Mouse (Mus musculus) forebrain, embryonic 13.5 days (tissue): ENCODE measurements around the gene Map4k5. TPM values are rescaled to one million over a fixed set of nuclear protein-coding genes. Genes with fewer than 3 reads are reported as not detected.
A peak's percentile ranks its signal among the peaks of the same experiment; 100 is the strongest.

Source experiments
- ATAC-seq: fragments of 200-750 bp; cut with Nextera tagmentation; 2 replicates; pipeline ENCODE4 v1.8.0; 2017
- H3K27ac ChIP-seq: fragments of 300-500 bp; sonication (generic); 2 replicates; pipeline ENCODE4 v1.5.1; 2015; ENCODE audit warnings: inconsistent platforms, mild to moderate bottlenecking, moderate library complexity
- H3K27me3 ChIP-seq: fragments of 300-500 bp; sonication (generic); 2 replicates; pipeline ENCODE4 v1.6.1; 2015; ENCODE audit warnings: mild to moderate bottlenecking, inconsistent platforms
- H3K36me3 ChIP-seq: fragments of 300-500 bp; sonication (generic); 2 replicates; pipeline ENCODE4 v1.6.1; 2015; ENCODE audit warnings: mild to moderate bottlenecking, inconsistent platforms; ENCODE audit not compliant: poor library complexity, severe bottlenecking
- H3K4me1 ChIP-seq: fragments of 300-500 bp; sonication (generic); 2 replicates; pipeline ENCODE4 v1.6.1; 2015; ENCODE audit warnings: inconsistent platforms
- H3K4me2 ChIP-seq: fragments of 300-500 bp; sonication (generic); 2 replicates; pipeline ENCODE4 v1.6.1; 2015; ENCODE audit warnings: inconsistent platforms, mild to moderate bottlenecking, moderate library complexity
- H3K4me3 ChIP-seq: fragments of 300-500 bp; sonication (generic); 2 replicates; pipeline ENCODE4 v1.5.1; 2015; ENCODE audit warnings: mild to moderate bottlenecking, inconsistent platforms
- H3K9ac ChIP-seq: fragments of 300-500 bp; sonication (generic); 2 replicates; pipeline ENCODE4 v1.6.1; 2015; ENCODE audit warnings: mild to moderate bottlenecking, inconsistent platforms
- H3K9me3 ChIP-seq: fragments of 300-500 bp; sonication (generic); replicated peaks from 2 replicates; pipeline ENCODE4 v1.6.1; 2016; ENCODE audit warnings: inconsistent platforms
- WGBS: fragments of 180-500 bp; shearing (Covaris S2); methylation state at CpG from one replicate; pipeline ENCODE4 v1.1.7; 2015; 5-methylcytosine and 5-hydroxymethylcytosine counted together
- polyA plus RNA-seq: library from polyadenylated mRNA; unstranded; fragments of >200 nt; fragmentation: Nextera tagmentation; extraction: Ambion mirVana; gene quantifications from 2 replicates; pipeline ENCODE4 v1.2.1, GENCODE M21; 2015

Gene Map4k5
- polyA plus RNA-seq, 1 experiment from 2014 or later, result 24.2 TPM

DNA sequence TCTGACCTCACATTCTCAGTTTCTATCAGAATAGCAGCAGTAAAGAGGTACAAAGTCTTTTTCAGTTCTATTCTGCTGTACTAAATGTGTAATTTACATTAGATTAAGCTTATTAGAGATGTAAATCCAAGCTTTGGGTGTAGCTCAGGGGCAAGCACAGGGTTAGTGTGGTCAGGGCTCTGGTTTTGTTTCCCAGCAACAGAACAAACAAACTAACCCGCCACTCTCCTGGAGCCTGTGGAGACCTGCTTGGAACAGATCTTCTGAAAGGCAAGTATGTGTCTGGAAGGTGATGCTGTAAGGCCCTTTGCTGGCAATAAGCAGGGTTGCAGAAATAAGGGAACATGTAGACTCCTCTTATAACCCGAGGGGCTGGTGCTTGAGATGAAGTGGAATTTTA is 64.8 kb downstream of the Map4k5 start:
- 54% methylated on average over 2 of the region's 2 CpGs for WGBS
- Histone ChIP-seq H3K4me3 (no peak overlapping the region), H3K27me3 (no peaks in the 10 kb centered on the region), H3K9ac (no peak overlapping the region), H3K9me3 (no peaks in the 10 kb centered on the region), H3K4me1 (0 out of 2 replicates have a peak, but pooled peaks cover 5% of the 10 kb centered on the region), H3K27ac (no peak overlapping the region), H3K4me2 (no peak overlapping the region), H3K36me3 (peaks cover 52% of the 10 kb centered on the region)
- no peak for ATAC-seq

DNA sequence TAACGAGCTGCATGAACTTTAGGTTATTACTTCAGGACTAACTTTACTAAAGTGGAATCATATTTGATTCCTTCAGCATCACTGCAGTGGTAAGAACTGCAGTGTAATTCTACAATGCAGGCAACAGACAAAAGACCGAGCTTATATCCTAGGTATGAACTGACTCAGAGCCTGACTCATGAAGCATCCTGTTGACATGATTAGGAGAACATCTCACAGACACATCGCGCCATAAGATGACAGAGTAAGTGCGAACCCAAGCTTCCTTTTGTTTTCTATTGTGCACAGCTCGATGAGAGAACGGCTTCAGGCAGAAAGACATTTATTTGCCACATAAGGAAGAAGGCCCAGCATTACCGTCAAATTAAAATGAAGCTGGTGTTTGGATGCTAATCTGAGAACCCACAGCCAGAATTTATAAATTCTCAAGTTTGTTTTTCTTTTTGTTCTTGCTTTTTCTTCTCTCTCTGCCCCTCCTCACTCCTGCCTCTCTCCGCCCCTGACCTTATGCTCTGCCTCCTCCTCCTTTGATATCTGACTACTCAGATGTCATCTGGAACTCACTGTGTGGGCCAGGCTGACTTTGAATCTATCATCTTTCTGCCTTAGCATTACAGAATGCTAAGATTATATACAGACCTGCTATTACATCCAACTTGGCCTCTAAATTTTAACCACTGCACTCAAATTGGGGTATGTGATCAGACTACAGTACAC is 68.0 kb downstream of the Map4k5 start:
- Histone ChIP-seq H3K9me3 (no peaks in the 10 kb centered on the region), H3K4me3 (no peak overlapping the region), H3K4me1 (0 out of 2 replicates have a peak, but pooled peaks cover 5% of the 10 kb centered on the region), H3K4me2 (no peak overlapping the region), H3K36me3 (peaks cover 74% of the 10 kb centered on the region), H3K9ac (no peak overlapping the region), H3K27ac (no peak overlapping the region), H3K27me3 (no peaks in the 10 kb centered on the region)
- no peak for ATAC-seq
- WGBS, result 83% methylated on average over 9 of the region's 9 CpGs

DNA sequence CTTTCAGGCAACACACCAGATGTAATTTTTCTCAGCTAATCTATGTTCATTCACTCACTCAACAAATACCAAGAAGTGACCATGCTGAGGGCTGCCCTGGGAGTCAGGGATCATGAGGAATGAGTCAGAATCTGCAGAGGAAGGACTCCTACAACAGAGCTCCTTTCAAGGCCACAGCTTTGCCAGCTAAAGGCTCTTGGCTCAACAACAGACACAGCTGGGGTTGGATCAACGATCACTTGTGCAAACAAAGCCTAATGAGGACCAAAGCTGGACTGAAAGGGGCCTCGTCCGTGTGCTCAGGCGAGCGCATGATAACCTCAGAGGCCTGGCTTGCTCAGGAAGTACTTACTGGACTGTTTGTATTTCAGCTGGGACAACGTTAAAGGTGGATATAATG is 78.7 kb downstream of the Map4k5 start:
- Histone ChIP-seq H3K4me2 (no peak overlapping the region), H3K4me1 (peaks cover 13% of the 10 kb centered on the region), H3K27me3 (no peaks in the 10 kb centered on the region), H3K9ac (no peak overlapping the region), H3K36me3 (peaks cover 72% of the 10 kb centered on the region), H3K27ac (peak overlapping the region; percentile 3; the same call in 1 of the 2 replicates), H3K4me3 (no peak overlapping the region), H3K9me3 (no peaks in the 10 kb centered on the region)
- ATAC-seq, result no peak
- 7% methylated on average over 6 of the region's 6 CpGs for WGBS

DNA sequence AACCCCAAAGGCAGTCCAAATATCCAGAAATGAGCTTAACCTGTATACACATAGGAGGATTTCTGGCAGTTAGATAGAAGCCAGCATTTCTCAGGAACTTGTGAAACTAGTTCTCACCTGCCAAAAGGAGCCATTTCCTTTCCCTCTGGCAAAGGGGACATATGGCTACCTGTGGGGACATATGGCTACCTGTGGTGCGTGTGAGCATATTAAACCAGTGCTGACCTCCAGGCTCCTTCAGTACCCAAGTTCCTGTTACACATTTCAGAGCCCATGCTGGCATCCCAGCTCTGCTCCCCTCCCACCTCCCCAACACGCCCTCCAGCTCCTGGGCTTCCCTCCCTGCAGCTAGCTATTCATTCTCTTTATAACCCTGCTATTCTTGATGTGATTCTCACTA is 79.4 kb downstream of the Map4k5 start:
- Histone ChIP-seq H3K4me3 (no peak overlapping the region), H3K36me3 (peaks cover 78% of the 10 kb centered on the region), H3K9ac (no peak overlapping the region), H3K27me3 (no peaks in the 10 kb centered on the region), H3K4me2 (no peak overlapping the region), H3K27ac (no peak overlapping the region), H3K9me3 (no peaks in the 10 kb centered on the region), H3K4me1 (peaks cover 13% of the 10 kb centered on the region)
- 39% methylated on average over 2 of the region's 2 CpGs for WGBS
- ATAC-seq, result no peak

DNA sequence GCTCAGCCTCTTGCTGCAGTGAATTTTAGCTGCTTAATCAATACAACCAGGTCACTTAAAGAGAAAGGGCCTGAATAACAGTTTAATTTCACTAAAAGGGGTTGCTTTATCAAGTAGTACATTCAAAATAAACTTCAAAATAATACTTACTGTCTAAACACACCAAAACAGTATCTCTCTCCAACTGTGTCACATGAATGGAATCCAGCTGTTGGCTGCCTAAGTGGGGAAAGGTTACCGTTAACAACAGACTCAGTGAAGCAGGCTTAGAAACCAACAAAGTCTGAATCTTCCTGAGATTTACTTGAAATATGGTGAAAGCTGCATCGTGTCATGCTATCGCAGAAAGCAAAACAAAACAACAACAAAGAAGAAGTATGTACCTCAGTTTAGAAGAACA is 80.0 kb downstream of the Map4k5 start:
- Histone ChIP-seq H3K27ac (no peak overlapping the region), H3K27me3 (no peaks in the 10 kb centered on the region), H3K4me1 (peaks cover 13% of the 10 kb centered on the region), H3K4me2 (no peak overlapping the region), H3K9ac (no peak overlapping the region), H3K9me3 (no peaks in the 10 kb centered on the region), H3K4me3 (no peak overlapping the region), H3K36me3 (peaks cover 79% of the 10 kb centered on the region)
- no peak for ATAC-seq
- WGBS, result 60% methylated on average over 3 of the region's 3 CpGs

DNA sequence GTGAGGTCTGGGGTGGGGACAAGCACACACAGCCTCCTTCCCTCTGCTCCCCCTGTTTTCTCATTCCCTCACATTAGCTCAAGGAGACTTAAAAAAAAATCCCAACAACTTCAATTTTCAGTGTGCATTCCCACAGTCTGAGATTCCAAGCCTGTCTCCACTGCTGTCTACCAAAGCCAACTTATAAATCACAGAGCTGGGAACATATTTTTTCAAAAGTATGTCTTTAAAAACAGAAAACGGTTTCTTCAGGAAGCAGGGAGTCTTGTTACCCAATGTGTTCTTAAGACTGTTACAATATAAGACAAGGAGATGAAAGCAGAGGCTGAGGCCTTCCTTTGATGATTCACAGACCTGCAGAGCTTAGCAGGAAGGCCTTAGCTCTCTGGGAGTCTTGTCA is 81.0 kb downstream of the Map4k5 start:
- no peak for ATAC-seq

DNA sequence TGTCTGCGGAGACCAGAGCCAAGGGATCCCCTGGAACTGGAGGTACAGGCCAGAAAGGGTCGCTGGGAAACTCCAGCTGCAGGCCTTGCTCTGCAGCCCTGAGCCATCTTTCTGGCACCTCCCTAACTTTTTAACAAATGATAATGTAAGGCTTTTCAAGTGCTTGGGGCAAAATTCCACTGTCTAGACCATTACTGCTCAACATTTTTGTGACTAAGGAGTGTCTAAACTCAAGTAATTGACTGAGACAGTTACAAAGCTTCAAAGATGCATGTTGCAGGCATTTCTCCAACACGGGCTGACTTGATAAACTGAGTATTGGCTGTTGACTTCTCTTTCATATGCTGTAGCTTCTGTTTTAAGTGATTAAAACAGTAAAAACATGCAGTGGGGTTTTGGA is 83.6 kb downstream of the Map4k5 start:
- H3K27ac ChIP-seq, result no peak overlapping the region
- peaks cover 70% of the 10 kb centered on the region for H3K36me3 ChIP-seq
- no peaks in the 10 kb centered on the region for H3K27me3 ChIP-seq
- no peak overlapping the region for H3K4me3 ChIP-seq
- no peaks in the 10 kb centered on the region for H3K9me3 ChIP-seq
- H3K4me1 ChIP-seq, result peaks cover 9% of the 10 kb centered on the region
- no peak overlapping the region for H3K4me2 ChIP-seq
- whole genome bisulfite sequencing, result 85% methylated on average over 3 of the region's 3 CpGs
- no peak for ATAC-seq
- H3K9ac ChIP-seq, result no peak overlapping the region

More for the DNA sequence above, 81.0 kb downstream of the Map4k5 start:
- Histone ChIP-seq H3K27ac (peak overlapping the region; percentile 19; the same call in 1 of the 2 replicates), H3K9ac (no peak overlapping the region), H3K4me1 (peaks cover 13% of the 10 kb centered on the region), H3K36me3 (peaks cover 78% of the 10 kb centered on the region), H3K4me2 (no peak overlapping the region), H3K27me3 (no peaks in the 10 kb centered on the region), H3K9me3 (no peaks in the 10 kb centered on the region), H3K4me3 (no peak overlapping the region)
- WGBS, result 47% methylated on average over 1 of the region's 1 CpGs

DNA sequence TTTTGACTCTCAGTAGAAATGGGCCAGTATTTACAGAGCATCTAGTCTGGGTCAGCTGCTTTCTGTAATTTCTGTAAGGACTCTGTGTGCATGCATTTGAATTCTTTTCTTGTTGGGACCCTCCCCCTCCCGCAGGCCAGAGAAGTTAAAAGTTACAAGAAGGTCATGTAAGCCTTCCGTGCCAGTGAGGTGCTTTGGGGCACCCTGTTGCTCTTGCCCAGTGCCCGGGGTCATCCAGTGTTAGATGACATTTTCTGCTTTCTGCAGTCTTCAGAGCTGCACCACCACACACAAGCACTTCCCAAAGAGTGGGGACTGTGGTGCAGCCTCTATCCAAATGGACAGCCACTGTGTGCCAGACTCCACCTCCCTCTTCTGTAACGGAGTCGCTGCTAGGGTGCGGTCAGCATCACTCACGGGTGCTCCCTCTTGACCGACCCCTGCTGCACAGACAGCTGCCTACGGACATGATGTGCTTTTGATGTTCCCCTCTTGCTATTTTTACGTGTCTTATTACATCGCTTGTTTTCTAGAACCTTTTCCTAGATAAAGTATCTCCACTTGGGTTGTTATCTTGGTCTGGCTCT is 85.5 kb downstream of the Map4k5 start:
- Histone ChIP-seq H3K4me1 (no peaks in the 10 kb centered on the region), H3K4me3 (no peak overlapping the region), H3K27ac (no peak overlapping the region), H3K27me3 (no peaks in the 10 kb centered on the region), H3K36me3 (peaks cover 59% of the 10 kb centered on the region), H3K9me3 (no peaks in the 10 kb centered on the region), H3K9ac (no peak overlapping the region), H3K4me2 (no peak overlapping the region)
- 87% methylated on average over 11 of the region's 11 CpGs for WGBS
- ATAC-seq, result no peak

DNA sequence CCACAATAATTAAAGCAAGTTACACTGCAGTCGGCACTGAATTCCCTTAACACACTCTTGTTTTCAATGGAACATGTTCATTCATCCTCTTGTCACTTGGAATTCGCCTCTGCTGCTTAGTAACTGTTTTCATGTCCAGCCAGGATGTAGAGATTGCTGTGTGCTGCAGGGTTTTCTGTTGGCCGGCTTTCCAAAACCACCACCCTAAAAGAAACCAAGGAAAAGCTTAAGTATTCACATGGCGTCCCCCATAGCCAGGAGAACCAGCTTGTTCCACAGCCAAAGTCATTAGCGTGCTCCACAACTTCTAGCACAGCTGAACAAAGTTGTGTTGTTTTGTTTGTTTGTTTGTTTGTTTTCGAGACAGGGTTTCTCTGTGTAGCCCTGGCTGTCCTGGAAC is 87.9 kb downstream of the Map4k5 start:
- no peak overlapping the region for H3K9ac ChIP-seq
- 85% methylated on average over 6 of the region's 6 CpGs for WGBS
- H3K4me2 ChIP-seq, result no peak overlapping the region
- ATAC-seq, result no peak
- H3K4me3 ChIP-seq, result no peak overlapping the region
- no peaks in the 10 kb centered on the region; the same call in 1 of the 2 replicates for H3K4me1 ChIP-seq
- H3K36me3 ChIP-seq, result peaks cover 57% of the 10 kb centered on the region
- no peaks in the 10 kb centered on the region for H3K27me3 ChIP-seq
- no peak overlapping the region for H3K27ac ChIP-seq
- no peaks in the 10 kb centered on the region for H3K9me3 ChIP-seq

DNA sequence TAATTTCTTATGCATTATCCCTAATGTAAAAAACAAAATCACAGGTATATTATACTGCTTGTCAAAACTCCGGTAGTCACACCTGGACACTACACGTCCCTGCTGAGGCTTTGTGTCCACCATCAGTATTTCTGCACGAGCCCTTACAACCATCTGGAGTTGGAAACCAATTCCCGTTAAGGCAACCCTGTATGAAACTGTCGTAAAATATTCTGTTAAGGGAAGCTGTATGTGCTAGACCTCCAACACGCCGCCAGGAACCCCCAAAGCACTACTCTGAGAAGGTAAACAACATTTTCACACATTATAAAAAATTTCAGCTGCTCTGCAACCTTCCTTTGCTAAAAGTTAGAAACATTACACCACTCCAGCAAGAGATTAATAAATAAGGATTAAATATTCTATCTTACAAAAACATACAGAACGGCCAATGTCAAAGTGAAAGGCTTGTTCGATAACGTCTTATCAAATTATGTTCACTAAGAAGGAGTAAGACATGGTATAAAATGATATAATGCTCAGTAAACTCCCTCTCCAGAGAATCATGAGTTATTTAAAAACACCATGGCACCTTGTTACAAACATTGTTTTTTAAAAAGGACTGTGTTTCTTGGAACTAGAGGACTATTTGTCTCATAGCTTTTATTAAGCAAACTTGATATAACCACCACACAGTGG is 88.5 kb downstream of the Map4k5 start:
- 92% methylated on average over 10 of the region's 10 CpGs for WGBS
- no peak overlapping the region for H3K4me3 ChIP-seq
- H3K27me3 ChIP-seq, result no peaks in the 10 kb centered on the region
- no peak overlapping the region for H3K4me2 ChIP-seq
- no peaks in the 10 kb centered on the region; the same call in 1 of the 2 replicates for H3K4me1 ChIP-seq
- ATAC-seq, result no peak
- H3K27ac ChIP-seq, result no peak overlapping the region
- H3K9me3 ChIP-seq, result no peaks in the 10 kb centered on the region
- peaks cover 54% of the 10 kb centered on the region for H3K36me3 ChIP-seq
- H3K9ac ChIP-seq, result no peak overlapping the region

DNA sequence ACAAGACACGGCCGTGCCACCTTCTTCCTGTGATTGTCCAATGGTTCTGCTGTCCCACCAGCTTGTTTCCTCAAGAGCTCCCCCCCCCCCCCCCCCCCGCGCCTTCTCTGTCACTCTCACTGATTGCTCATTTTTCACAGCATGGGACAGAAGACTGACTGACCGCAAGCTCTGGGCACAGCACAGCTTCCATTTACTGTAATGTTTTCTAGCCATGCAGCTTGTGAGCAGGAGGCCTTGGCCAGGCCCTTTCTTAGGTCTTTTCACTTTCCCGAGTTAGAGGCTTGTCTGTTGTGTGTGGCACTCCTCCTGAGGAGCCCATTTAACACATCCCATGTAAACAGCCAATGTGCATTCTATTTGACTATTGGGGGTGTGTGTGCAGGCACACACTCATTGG is 89.8 kb downstream of the Map4k5 start:
- no peak overlapping the region for H3K4me2 ChIP-seq
- ATAC-seq, result no peak
- H3K9ac ChIP-seq, result no peak overlapping the region
- H3K27me3 ChIP-seq, result no peaks in the 10 kb centered on the region
- no peak overlapping the region for H3K4me3 ChIP-seq
- 91% methylated on average over 4 of the region's 6 CpGs for WGBS
- H3K27ac ChIP-seq, result no peak overlapping the region
- peaks cover 41% of the 10 kb centered on the region for H3K36me3 ChIP-seq
- no peaks in the 10 kb centered on the region; the same call in 1 of the 2 replicates for H3K4me1 ChIP-seq
- H3K9me3 ChIP-seq, result no peaks in the 10 kb centered on the region

DNA sequence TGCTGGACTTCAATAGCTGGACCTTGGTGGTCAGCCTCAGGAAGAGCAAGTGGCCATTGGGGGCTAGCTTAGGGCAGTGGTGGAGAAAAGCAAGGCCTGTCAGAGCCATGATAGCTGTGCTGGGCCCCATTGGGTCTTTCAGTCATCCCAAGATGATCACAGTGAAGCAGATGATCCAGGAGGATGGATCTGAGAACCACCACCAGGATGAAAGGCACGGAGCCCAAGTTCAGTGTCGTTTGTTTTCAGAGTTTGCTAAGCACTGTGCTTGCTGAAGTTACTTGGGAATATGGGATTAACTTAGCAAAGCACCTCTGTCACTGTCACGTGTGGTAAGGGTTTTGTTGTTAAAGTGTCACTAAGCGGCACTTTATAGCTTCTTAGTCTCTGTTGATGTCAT is 92.4 kb downstream of the Map4k5 start:
- WGBS, result 95% methylated on average over 4 of the region's 4 CpGs
- Histone ChIP-seq H3K27me3 (no peaks in the 10 kb centered on the region), H3K4me3 (no peak overlapping the region), H3K27ac (no peak overlapping the region), H3K36me3 (peaks cover 22% of the 10 kb centered on the region), H3K9me3 (no peaks in the 10 kb centered on the region), H3K4me1 (no peaks in the 10 kb centered on the region; the same call in 1 of the 2 replicates), H3K4me2 (no peak overlapping the region), H3K9ac (no peak overlapping the region)
- no peak for ATAC-seq
